Mouse (Mus musculus) lung, embryonic 14.5 days (tissue): Measurements from ENCODE around the gene Ptprg. TPM values are rescaled to one million over a fixed set of nuclear protein-coding genes. Genes with fewer than 3 reads are reported as not detected.

Experiments used
- ATAC-seq: fragments of 200-750 bp; cut with Nextera tagmentation; 2 replicates; pipeline ENCODE4 v1.8.0; 2017; ENCODE audit warnings: mild to moderate bottlenecking, moderate TSS enrichment, moderate library complexity; ENCODE audit not compliant: insufficient read depth
- DNase-seq: peaks from one replicate; pipeline ENCODE4 v3.0.0-alpha.2; 2015
- H3K27ac ChIP-seq: fragments of 300-500 bp; sonication (generic); 2 replicates; pipeline ENCODE4 v1.5.1; 2014; ENCODE audit warnings: low read depth, mild to moderate bottlenecking, moderate library complexity
- H3K27me3 ChIP-seq: fragments of 300-500 bp; sonication (generic); 2 replicates; pipeline ENCODE4 v1.6.1; 2014; ENCODE audit warnings: low read length, control low read depth; ENCODE audit not compliant: insufficient read depth
- H3K36me3 ChIP-seq: fragments of 300-500 bp; sonication (generic); 2 replicates; pipeline ENCODE4 v1.6.1; 2014; ENCODE audit warnings: control low read depth; ENCODE audit not compliant: insufficient read depth
- H3K4me1 ChIP-seq: fragments of 300-500 bp; sonication (generic); 2 replicates; pipeline ENCODE4 v1.6.1; 2014; ENCODE audit warnings: antibody characterized with exemption, control low read depth; ENCODE audit not compliant: insufficient read depth
- H3K4me2 ChIP-seq: fragments of 300-500 bp; sonication (generic); 2 replicates; pipeline ENCODE4 v1.6.1; 2014; ENCODE audit warnings: mild to moderate bottlenecking
- H3K4me3 ChIP-seq: fragments of 300-500 bp; sonication (generic); 2 replicates; pipeline ENCODE4 v1.5.1; 2014; ENCODE audit warnings: low read depth, low read length
- H3K9ac ChIP-seq: fragments of 300-500 bp; sonication (generic); 2 replicates; pipeline ENCODE4 v1.6.1; 2014
- H3K9me3 ChIP-seq: fragments of 300-500 bp; sonication (generic); 2 replicates; pipeline ENCODE4 v1.6.1; 2016; ENCODE audit warnings: low read depth, low read length, control low read depth
- CTCF ChIP-seq: IDR thresholded peaks from 2 replicates; pipeline ENCODE4 v1.5.1; 2016; ENCODE audit warnings: antibody characterized with exemption, low read depth
- WGBS: fragments of 180-500 bp; shearing (Covaris S2); extraction: QIAGEN DNeasy Blood & Tissue Kit; methylation state at CpG from one replicate; pipeline ENCODE4 v1.1.7; 2014; 5-methylcytosine and 5-hydroxymethylcytosine counted together
- polyA plus RNA-seq: library from polyadenylated mRNA; unstranded; fragments of >200 nt; fragmentation: Nextera tagmentation; extraction: Ambion mirVana; gene quantifications from 2 replicates; pipeline ENCODE4 v1.2.1, GENCODE M21; 2014

The Ptprg gene
- polyA plus RNA-seq, 1 experiment from 2014 or later, result 43.2 TPM

DNA sequence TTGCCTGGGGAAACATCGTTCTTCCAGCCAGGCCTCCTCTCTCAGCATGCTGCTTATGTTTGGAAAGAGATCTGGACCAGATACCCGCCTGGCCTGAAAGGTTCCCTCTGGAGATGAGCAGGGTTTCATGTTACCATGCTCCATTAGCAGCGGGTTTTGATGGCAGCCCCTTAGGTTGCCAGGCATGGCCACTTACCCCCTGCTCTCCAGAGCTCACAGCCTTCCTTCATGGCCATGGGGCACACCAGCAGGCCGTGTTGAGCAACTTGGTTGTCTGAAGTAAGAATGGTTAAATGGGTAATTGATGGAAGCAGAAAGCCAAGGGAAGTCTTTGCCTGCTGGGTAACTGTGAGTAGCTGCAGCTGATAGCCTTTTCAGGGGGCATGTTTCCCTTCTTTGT is 274.8 kb downstream of the Ptprg start:
- no peak overlapping the region for H3K4me3 ChIP-seq
- WGBS, result 26% methylated on average over 4 of the region's 4 CpGs
- no peaks in the 10 kb centered on the region for H3K36me3 ChIP-seq
- H3K4me2 ChIP-seq, result no peak overlapping the region
- H3K4me1 ChIP-seq, result no peaks in the 10 kb centered on the region
- no peak for TF ChIP-seq CTCF
- no peaks in the 10 kb centered on the region for H3K9me3 ChIP-seq
- no peak overlapping the region for H3K9ac ChIP-seq
- DNase-seq (no peak), ATAC-seq (no peak)
- H3K27me3 ChIP-seq, result no peaks in the 10 kb centered on the region
- H3K27ac ChIP-seq, result no peak overlapping the region

DNA sequence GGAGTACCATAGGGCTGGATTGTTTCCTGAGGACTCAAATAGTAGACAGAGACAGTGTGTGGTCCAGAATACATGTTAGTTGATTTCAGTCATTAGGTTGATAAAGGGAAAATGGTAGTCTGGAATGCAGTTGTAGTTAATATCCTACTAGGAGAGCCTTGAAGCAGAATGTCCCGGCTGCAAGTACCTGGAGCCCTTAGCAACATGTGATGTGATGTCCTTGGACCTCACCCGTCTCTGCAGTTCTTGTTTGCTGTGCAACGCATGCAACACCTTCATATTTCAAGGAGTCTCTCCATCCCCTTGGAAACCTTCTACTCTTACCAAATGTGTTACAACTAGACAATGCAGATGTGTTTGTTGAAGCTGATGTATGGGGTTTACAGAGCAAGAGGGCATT is 280.3 kb downstream of the Ptprg start:
- no peak overlapping the region for H3K9ac ChIP-seq

GRCm38 (mm10) chr14:11835706-11836445 is 282.5 kb downstream of the Ptprg start:
- Histone ChIP-seq H3K4me3 (no peak overlapping the region), H3K27me3 (no peaks in the 10 kb centered on the region), H3K4me1 (no peaks in the 10 kb centered on the region), H3K9ac (no peak overlapping the region), H3K36me3 (no peaks in the 10 kb centered on the region), H3K9me3 (no peaks in the 10 kb centered on the region), H3K4me2 (no peak overlapping the region), H3K27ac (no peak overlapping the region)
- WGBS, result 75% methylated on average over 12 of the region's 12 CpGs
- DNase-seq (no peak), ATAC-seq (no peak)
- no peak for TF ChIP-seq CTCF

More for the DNA sequence above, 280.3 kb downstream of the Ptprg start:
- no peaks in the 10 kb centered on the region for H3K4me1 ChIP-seq
- DNase-seq (no peak), ATAC-seq (no peak)
- H3K27me3 ChIP-seq, result no peaks in the 10 kb centered on the region
- H3K36me3 ChIP-seq, result no peaks in the 10 kb centered on the region
- 65% methylated on average over 3 of the region's 3 CpGs for WGBS
- H3K9me3 ChIP-seq, result no peaks in the 10 kb centered on the region
- H3K27ac ChIP-seq, result no peak overlapping the region
- no peak overlapping the region for H3K4me3 ChIP-seq
- no peak for TF ChIP-seq CTCF
- no peak overlapping the region for H3K4me2 ChIP-seq

GRCm38 (mm10) chr14:11837714-11838113 is 284.4 kb downstream of the Ptprg start:
- no peaks in the 10 kb centered on the region for H3K36me3 ChIP-seq
- 89% methylated on average over 1 of the region's 1 CpGs for WGBS
- ATAC-seq (no peak), DNase-seq (no peak)
- no peaks in the 10 kb centered on the region for H3K27me3 ChIP-seq
- no peaks in the 10 kb centered on the region for H3K4me1 ChIP-seq
- no peak overlapping the region for H3K27ac ChIP-seq
- TF ChIP-seq CTCF, result no peak
- no peak overlapping the region for H3K4me3 ChIP-seq
- no peaks in the 10 kb centered on the region for H3K9me3 ChIP-seq
- H3K9ac ChIP-seq, result no peak overlapping the region
- H3K4me2 ChIP-seq, result no peak overlapping the region

DNA sequence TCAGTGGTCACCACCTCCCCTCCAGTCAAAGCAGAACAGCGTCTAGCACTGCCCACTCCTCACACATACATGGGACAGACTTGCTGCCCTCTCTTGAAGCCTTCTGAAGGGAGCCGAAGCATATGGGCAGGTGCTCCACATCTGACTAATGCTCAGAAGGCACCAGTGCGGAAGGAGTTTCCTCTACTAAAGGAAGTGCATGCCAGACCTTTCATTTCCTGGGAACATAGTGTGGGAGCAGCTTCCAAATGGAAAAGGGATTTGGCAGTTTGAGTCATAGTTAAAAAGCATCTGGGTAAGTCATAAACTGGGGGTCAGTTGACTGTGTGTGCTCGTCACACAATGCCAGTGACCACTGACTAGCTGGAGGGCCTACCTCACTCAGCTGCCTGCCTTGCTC is 288.3 kb downstream of the Ptprg start:
- DNase-seq, result no peak
- no peaks in the 10 kb centered on the region for H3K36me3 ChIP-seq
- no peak for ATAC-seq

DNA sequence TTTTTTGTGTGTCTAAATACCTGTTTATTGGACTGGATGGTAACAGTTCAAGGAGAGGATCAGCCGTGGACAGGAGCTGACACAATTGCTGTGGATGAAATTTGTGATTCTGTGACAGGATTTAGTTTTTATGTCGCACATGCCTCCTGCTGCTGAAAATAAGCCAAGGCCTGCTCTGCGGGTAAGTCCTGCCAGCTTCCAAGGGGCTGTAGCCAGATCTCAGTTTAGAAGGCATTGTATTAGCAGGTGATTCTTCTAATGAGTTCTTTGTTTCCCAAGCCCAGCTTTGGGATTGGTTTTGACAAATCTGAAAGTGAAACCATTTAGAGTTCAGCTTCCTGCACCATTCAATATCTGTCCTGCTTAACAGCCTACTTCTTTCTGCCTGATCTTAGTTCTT is 299.6 kb downstream of the Ptprg start:
- Histone ChIP-seq H3K4me1 (no peaks in the 10 kb centered on the region), H3K9me3 (no peaks in the 10 kb centered on the region), H3K4me2 (no peak overlapping the region), H3K27ac (no peak overlapping the region), H3K27me3 (no peaks in the 10 kb centered on the region), H3K36me3 (no peaks in the 10 kb centered on the region), H3K4me3 (no peak overlapping the region), H3K9ac (no peak overlapping the region)
- no peak for TF ChIP-seq CTCF
- WGBS, result 78% methylated on average over 3 of the region's 3 CpGs
- ATAC-seq, result no peak
- no peak for DNase-seq

More for the DNA sequence above, 288.3 kb downstream of the Ptprg start:
- Histone ChIP-seq H3K9ac (no peak overlapping the region), H3K27ac (no peak overlapping the region), H3K27me3 (no peaks in the 10 kb centered on the region), H3K9me3 (no peaks in the 10 kb centered on the region), H3K4me1 (no peaks in the 10 kb centered on the region), H3K4me3 (no peak overlapping the region), H3K4me2 (no peak overlapping the region)
- 81% methylated on average over 4 of the region's 4 CpGs for whole genome bisulfite sequencing
- no peak for TF ChIP-seq CTCF

GRCm38 (mm10) chr14:11855499-11855898 is 302.2 kb downstream of the Ptprg start:
- H3K9ac ChIP-seq, result no peak overlapping the region
- H3K9me3 ChIP-seq, result no peaks in the 10 kb centered on the region
- H3K4me3 ChIP-seq, result no peak overlapping the region
- H3K36me3 ChIP-seq, result no peaks in the 10 kb centered on the region
- H3K27ac ChIP-seq, result no peak overlapping the region
- no peak for TF ChIP-seq CTCF
- DNase-seq (no peak), ATAC-seq (no peak)
- H3K27me3 ChIP-seq, result no peaks in the 10 kb centered on the region
- no peaks in the 10 kb centered on the region for H3K4me1 ChIP-seq
- H3K4me2 ChIP-seq, result no peak overlapping the region
